In genomic region chr6:83656087-83656486, GRCm38 (mm10) we compare ENCODE assay signal across 28 mouse cellular contexts. TPM values are rescaled to one million over a fixed set of nuclear protein-coding genes. Genes with fewer than 3 reads are reported as not detected.
DNase-seq lines count a peak whose midpoint lies in the region; ATAC-seq and TF ChIP-seq lines count a peak whose summit lies in the region.
"Had no signal": no experiment of that assay in that cellular context is flagged by ENCODE, and none has a peak within 500 bp of the region (broad histone marks: within the 10 kb centered on the region; RNA-seq: fewer than 3 reads in every experiment).

TSS of gene Clec4f (minus strand) at chr6:83656187.

- TF ChIP-seq EP300 in liver, postnatal 0 days (IDR thresholded peaks at IDR 0.05; ENCODE audit: low read depth), result no peak

- H3K27ac ChIP-seq in liver, adult 2 months (replicated peaks; ENCODE audit: insufficient read depth, low read depth, low read length), result peak within 1 kb of the TSS; percentile 37
- no peak within 1 kb of the TSS for H3K27ac ChIP-seq in liver, embryonic 12.5 days
- no peak within 1 kb of the TSS for H3K27ac ChIP-seq in liver, embryonic 16.5 days (ENCODE audit: low read length)
- no peak within 1 kb of the TSS for H3K27ac ChIP-seq in liver, postnatal 0 days (ENCODE audit: low read depth)
- no peak within 1 kb of the TSS for H3K27ac ChIP-seq in cerebellum, adult 2 months (ENCODE audit: insufficient read depth, low read length)
- H3K27ac ChIP-seq: embryonic facial prominence, embryonic 13.5 days; embryonic facial prominence, embryonic 15.5 days; forebrain, embryonic 10.5 days; forebrain, embryonic 12.5 days had no signal

- ATAC-seq in liver, embryonic 12.5 days, result no peak
- ATAC-seq in liver, embryonic 16.5 days (ENCODE audit: low read depth), result no peak
- ATAC-seq in liver, postnatal 0 days, result no peak
- ATAC-seq: forebrain, embryonic 14.5 days; forebrain, embryonic 16.5 days had no signal

- TF ChIP-seq POLR2A in liver, adult 2 months (IDR thresholded peaks at IDR 0.05; ENCODE audit: extremely low read depth, insufficient read depth, low read length), result no peak
- TF ChIP-seq POLR2A in brain, embryonic 14.5 days (IDR thresholded peaks at IDR 0.05; ENCODE audit: borderline replicate concordance, extremely low read depth, insufficient read depth, insufficient read length, poor library complexity, severe bottlenecking), result no peak
- TF ChIP-seq POLR2A in cerebellum, adult 2 months (IDR thresholded peaks at IDR 0.05; ENCODE audit: borderline replicate concordance, insufficient read depth, low read length), result no peak

- WGBS in liver, adult 2 months, result 95% methylated on average over 2 of the region's 2 CpGs
- 80% methylated on average over 2 of the region's 2 CpGs for WGBS in liver, embryonic 12.5 days (ENCODE audit: insufficient replicate concordance)
- 82% methylated on average over 2 of the region's 2 CpGs for WGBS in liver, embryonic 16.5 days (ENCODE audit: insufficient replicate concordance)
- 89% methylated on average over 2 of the region's 2 CpGs for WGBS in liver, postnatal 0 days (ENCODE audit: insufficient replicate concordance)
- WGBS in cerebellum, adult 2 months, result 90% methylated on average over 2 of the region's 2 CpGs

- H3K9ac ChIP-seq in liver, adult 2 months (ENCODE audit: low read depth, low read length), result peak within 1 kb of the TSS; percentile 67
- H3K9ac ChIP-seq in liver, embryonic 12.5 days, result no peak within 1 kb of the TSS
- no peak within 1 kb of the TSS for H3K9ac ChIP-seq in liver, embryonic 16.5 days (ENCODE audit: low read depth, low read length)
- no peak within 1 kb of the TSS for H3K9ac ChIP-seq in liver, postnatal 0 days (replicated peaks)
- H3K9ac ChIP-seq: embryonic facial prominence, embryonic 13.5 days; embryonic facial prominence, embryonic 15.5 days; forebrain, embryonic 12.5 days had no signal

- H3K4me3 ChIP-seq in liver, adult 2 months (ENCODE audit: insufficient read depth, low read depth, low read length), result peak within 1 kb of the TSS; percentile 18
- no peak within 1 kb of the TSS for H3K4me3 ChIP-seq in liver, embryonic 12.5 days
- no peak within 1 kb of the TSS for H3K4me3 ChIP-seq in liver, embryonic 16.5 days (ENCODE audit: low read depth, low read length)
- H3K4me3 ChIP-seq in liver, postnatal 0 days (ENCODE audit: low read depth, low read length), result no peak within 1 kb of the TSS
- H3K4me3 ChIP-seq in cerebellum, adult 2 months (replicated peaks; ENCODE audit: insufficient read depth, low read depth, low read length), result no peak within 1 kb of the TSS
- H3K4me3 ChIP-seq: embryonic facial prominence, embryonic 13.5 days; embryonic facial prominence, embryonic 15.5 days; erythroblast, embryonic 14.5 days; forebrain, embryonic 10.5 days; forebrain, embryonic 12.5 days had no signal

- H3K9me3 ChIP-seq in liver, embryonic 12.5 days (replicated peaks), result no peaks in the 10 kb centered on the region
- no peaks in the 10 kb centered on the region for H3K9me3 ChIP-seq in liver, embryonic 16.5 days (replicated peaks; ENCODE audit: control insufficient read depth, low read length)
- no peaks in the 10 kb centered on the region for H3K9me3 ChIP-seq in liver, postnatal 0 days (ENCODE audit: low read length)
- H3K9me3 ChIP-seq: embryonic facial prominence, embryonic 13.5 days; embryonic facial prominence, embryonic 15.5 days; forebrain, embryonic 10.5 days; forebrain, embryonic 12.5 days had no signal

- no peak within 1 kb of the TSS for H3K4me2 ChIP-seq in liver, embryonic 12.5 days
- H3K4me2 ChIP-seq in liver, embryonic 16.5 days (ENCODE audit: low read depth, low read length), result no peak within 1 kb of the TSS
- H3K4me2 ChIP-seq in liver, postnatal 0 days (ENCODE audit: low read depth, low read length), result no peak within 1 kb of the TSS
- H3K4me2 ChIP-seq: embryonic facial prominence, embryonic 13.5 days; embryonic facial prominence, embryonic 15.5 days; forebrain, embryonic 12.5 days had no signal

- DNase-seq in liver, adult 2 months (ENCODE audit: extremely low read depth, low read depth, low spot score), result peak; percentile 23
- no peak for DNase-seq in liver
- peak; percentile 8 for DNase-seq in brain, embryonic 14.5 days (ENCODE audit: low read depth)
- no peak for DNase-seq in liver, postnatal 0 days
- no peak for DNase-seq in cerebellum, adult 2 months
- DNase-seq: adrenal gland, adult 2 months; adrenal gland, postnatal 10 days; adrenal gland, postnatal 25 days; cerebellum, adult 11-12 months; cerebellum, adult 8-10 months; cerebellum, adult 9-11 months; cerebellum, postnatal 14 days; cerebellum, postnatal 36 days; embryo, embryonic 11 days had no signal

- H3K27me3 ChIP-seq in liver, adult 2 months (ENCODE audit: control insufficient read depth, insufficient read depth, low read length), result peaks cover 6% of the 10 kb centered on the region; the same call in 1 of the 2 replicates
- H3K27me3 ChIP-seq in liver, embryonic 12.5 days (replicated peaks), result peaks cover 5% of the 10 kb centered on the region; the same call in 1 of the 2 replicates
- no peaks in the 10 kb centered on the region for H3K27me3 ChIP-seq in liver, embryonic 16.5 days (ENCODE audit: control insufficient read depth, insufficient read depth, low read depth, low read length)
- H3K27me3 ChIP-seq in liver, postnatal 0 days (ENCODE audit: insufficient read depth, low read length), result no peaks in the 10 kb centered on the region
- no peaks in the 10 kb centered on the region; the same call in 1 of the 2 replicates for H3K27me3 ChIP-seq in cerebellum, adult 2 months (ENCODE audit: control insufficient read depth, insufficient read depth, low read length)
- H3K27me3 ChIP-seq: embryonic facial prominence, embryonic 15.5 days; forebrain, embryonic 12.5 days had no signal

- TF ChIP-seq CTCF in liver, adult 2 months (IDR thresholded peaks at IDR 0.05; ENCODE audit: low read depth, low read length), result no peak
- no peak for TF ChIP-seq CTCF in brain, embryonic 14.5 days (IDR thresholded peaks at IDR 0.05; ENCODE audit: borderline replicate concordance, extremely low read depth, insufficient read depth, insufficient read length)
- no peak for TF ChIP-seq CTCF in liver, postnatal 0 days (IDR thresholded peaks at IDR 0.05; ENCODE audit: low read depth)
- TF ChIP-seq CTCF in cerebellum, adult 2 months (IDR thresholded peaks at IDR 0.05; ENCODE audit: borderline replicate concordance, insufficient read depth, low read depth, low read length), result no peak

- H3K4me1 ChIP-seq in liver, adult 2 months (ENCODE audit: control insufficient read depth, insufficient read depth, low read length), result no peaks in the 10 kb centered on the region
- H3K4me1 ChIP-seq in liver, embryonic 12.5 days, result no peaks in the 10 kb centered on the region
- H3K4me1 ChIP-seq in liver, embryonic 16.5 days (ENCODE audit: control insufficient read depth, low read depth, low read length), result no peaks in the 10 kb centered on the region
- no peaks in the 10 kb centered on the region for H3K4me1 ChIP-seq in liver, postnatal 0 days (ENCODE audit: insufficient read depth)
- H3K4me1 ChIP-seq in cerebellum, adult 2 months (ENCODE audit: control insufficient read depth, insufficient read depth, low read length), result no peaks in the 10 kb centered on the region
- H3K4me1 ChIP-seq: embryonic facial prominence, embryonic 13.5 days; embryonic facial prominence, embryonic 15.5 days; forebrain, embryonic 10.5 days; forebrain, embryonic 12.5 days had no signal

- no peaks in the 10 kb centered on the region for H3K79me2 ChIP-seq in liver, adult 2 months (ENCODE audit: control insufficient read depth, insufficient read depth, low read length)

- H3K36me3 ChIP-seq in liver, adult 2 months (ENCODE audit: control insufficient read depth, insufficient read depth, low read length), result no peaks in the 10 kb centered on the region
- no peaks in the 10 kb centered on the region for H3K36me3 ChIP-seq in liver, embryonic 12.5 days
- H3K36me3 ChIP-seq in liver, embryonic 16.5 days (ENCODE audit: control insufficient read depth, insufficient read depth), result no peaks in the 10 kb centered on the region
- H3K36me3 ChIP-seq in liver, postnatal 0 days (replicated peaks; ENCODE audit: insufficient read depth, low read length), result no peaks in the 10 kb centered on the region
- H3K36me3 ChIP-seq: embryonic facial prominence, embryonic 13.5 days; embryonic facial prominence, embryonic 15.5 days; forebrain, embryonic 10.5 days; forebrain, embryonic 12.5 days had no signal

RNA-seq across cellular contexts. Expression of gene Clec4f, which starts in this region (rescaled TPM):
- 116 and 171 TPM in 2 replicates for total RNA-seq in liver, adult 2 months (2014; rRNA removed)
- polyA plus RNA-seq in liver, adult 2 months (2012; rRNA removed), result 37.8 and 52.3 TPM in 2 replicates
- 2.1 and 2.9 TPM in 2 replicates for polyA plus RNA-seq in liver, embryonic 12.5 days (2016; fragmentation: Nextera tagmentation; extraction: Ambion mirVana)
- 17.8 and 20.6 TPM in 2 replicates for polyA plus RNA-seq in liver, embryonic 16.5 days (2015; fragmentation: Nextera tagmentation; extraction: Ambion mirVana)
- polyA plus RNA-seq in brain, embryonic 14.5 days (2012; rRNA removed), result not detected in 2 replicates
- 72.5 and 75.0 TPM in 2 replicates for polyA plus RNA-seq in liver, postnatal 0 days (2015; fragmentation: Nextera tagmentation; extraction: Ambion mirVana)
- polyA plus RNA-seq in cerebellum, adult 2 months (2012; rRNA removed), result not detected in 2 replicates
- total RNA-seq: adrenal gland, postnatal 25 days; common myeloid progenitor, adult 5-6 weeks; ES-E14; MEL had no signal
- polyA plus RNA-seq: adrenal gland, adult 2 months; C2C12; embryonic facial prominence, embryonic 11.5 days; embryonic facial prominence, embryonic 13.5 days; embryonic facial prominence, embryonic 15.5 days; forebrain, embryonic 10.5 days; forebrain, embryonic 12.5 days; forebrain, embryonic 14.5 days; forebrain, embryonic 16.5 days had no signal

Comparison
In these comparisons a context has a peak if more than half of its experiments do, and no peak if none do; other contexts are left out.
1. Peak in DNase-seq in brain, embryonic 14.5 days; RNA of the gene not detected or under 1 TPM.